Comparison of ENCODE assay signal across 8 mouse cellular contexts in genomic region chr1:63445656-63446046, GRCm38 (mm10). TPM values are rescaled to one million over a fixed set of nuclear protein-coding genes. Genes with fewer than 3 reads are reported as not detected.
DNase-seq lines count a peak whose midpoint lies in the region; ATAC-seq and TF ChIP-seq lines count a peak whose summit lies in the region.

TSS of gene Adam23 (plus strand) at chr1:63445891.

- no peaks in the 10 kb centered on the region for H3K36me3 ChIP-seq in lung, postnatal 0 days (ENCODE audit: insufficient read depth, low read length)

- no peak for TF ChIP-seq CTCF in lung, postnatal 0 days (IDR thresholded peaks at IDR 0.05)

- DNase-seq in 3T3-L1 (ENCODE audit: low read depth, low spot score) = peak; percentile 36
- peak; percentile 24 for DNase-seq in adipocyte (ENCODE audit: low spot score)
- DNase-seq in embryo, embryonic 11 days = peak; percentile 84
- peak; percentile 90 for DNase-seq in layer of hippocampus, adult 9-11 months
- DNase-seq in lung, postnatal 0 days (ENCODE audit: low spot score) = peak; percentile 23
- peak; percentile 79 to 80 for DNase-seq in right cerebral cortex, postnatal 36 days (ENCODE audit: low spot score in 2 of 2)

- H3K4me2 ChIP-seq in lung, postnatal 0 days (replicated peaks; ENCODE audit: low read depth, low read length) = peak within 1 kb of the TSS; percentile 85

- peaks cover 11% of the 10 kb centered on the region for H3K27me3 ChIP-seq in lung, postnatal 0 days (replicated peaks; ENCODE audit: insufficient read depth, low read length)

- H3K4me1 ChIP-seq in lung, postnatal 0 days (ENCODE audit: insufficient read depth, low read depth, low read length) = no peaks in the 10 kb centered on the region; the same call in 1 of the 2 replicates

- H3K9ac ChIP-seq in lung, postnatal 0 days (replicated peaks; ENCODE audit: low read depth) = peak within 1 kb of the TSS; percentile 19; the same call in 1 of the 2 replicates

- under 1% methylated on average over 29 of the region's 41 CpGs for WGBS in lung, postnatal 0 days

- H3K4me3 ChIP-seq in lung, postnatal 0 days (ENCODE audit: low read depth, low read length) = peak within 1 kb of the TSS; percentile 47

- ATAC-seq in granulocyte monocyte progenitor cell, adult 5-6 weeks (replicated peaks; ENCODE audit: poor library complexity, severe bottlenecking) = peak; percentile 25; the same call in 1 of the 2 replicates
- ATAC-seq in lung, postnatal 0 days = 0 out of 2 replicates have a peak, but pooled peaks have one; percentile 21
- no peak for ATAC-seq in megakaryocyte-erythroid progenitor cell, adult 5-6 weeks (replicated peaks; ENCODE audit: low FRiP score, low TSS enrichment, poor library complexity, severe bottlenecking)

- H3K9me3 ChIP-seq in lung, postnatal 0 days (ENCODE audit: low read length) = no peaks in the 10 kb centered on the region

- no peak for TF ChIP-seq EP300 in lung, postnatal 0 days (IDR thresholded peaks at IDR 0.05)

- H3K27ac ChIP-seq in lung, postnatal 0 days (ENCODE audit: low read length) = no peak within 1 kb of the TSS

RNA-seq across cellular contexts. Expression of gene Adam23, which starts in this region (rescaled TPM):
- not detected in 2 replicates for total RNA-seq in granulocyte monocyte progenitor cell, adult 5-6 weeks (2014; fragmentation: Nextera tagmentation)
- total RNA-seq in granulocyte monocyte progenitor cell, adult 5-6 weeks (2017) = not detected in 2 replicates
- polyA plus RNA-seq in lung, postnatal 0 days (2015; fragmentation: Nextera tagmentation; extraction: Ambion mirVana) = 3.5 and 4.6 TPM in 2 replicates
- not detected in 2 replicates for total RNA-seq in megakaryocyte-erythroid progenitor cell, adult 5-6 weeks (2014; fragmentation: Nextera tagmentation)
- not detected in 2 replicates for total RNA-seq in megakaryocyte-erythroid progenitor cell, adult 5-6 weeks (2017)

Comparison
In these comparisons a context has a peak if more than half of its experiments do, and no peak if none do; other contexts are left out.
1. Peak in ATAC-seq in granulocyte monocyte progenitor cell, adult 5-6 weeks; RNA of the gene not detected or under 1 TPM.
2. DNase-seq: peak in every context shown above with its lines; median percentile 90 in layer of hippocampus, adult 9-11 months; 84 in embryo, embryonic 11 days; 80 in right cerebral cortex, postnatal 36 days; 36 in 3T3-L1; 24 in adipocyte; 23 in lung, postnatal 0 days.